Mouse (Mus musculus) B cell, adult 62 days (primary cell): Measurements from ENCODE around the gene Cpt2. TPM values are rescaled to one million over a fixed set of nuclear protein-coding genes. Genes with fewer than 3 reads are reported as not detected.

Experiments
- total RNA-seq: library from RNA; stranded (reverse); gene quantifications from 4 replicates; pipeline ENCODE4 v1.2.4, GENCODE M21; 2023

Gene Cpt2
- total RNA-seq: 8.4 to 12.3 TPM (median 9.5 TPM) in 4 replicates

GRCm38 (mm10) chr4:107923145-107923802 lies at the start of gene Cpt2:
Gene Cpt2 (minus strand): TSS chr4:107923610.

GRCm38 (mm10) chr4:107967966-107968682 lies 44.7 kb upstream of the Cpt2 start, which contains the start of gene Slc1a7:
Gene Slc1a7 (plus strand): TSS chr4:107968332.

GRCm38 (mm10) chr4:107889731-107890432 lies 33.5 kb downstream of the Cpt2 start, which contains the start of gene 0610037L13Rik:
Gene 0610037L13Rik (plus strand): TSS chr4:107889813.

GRCm38 (mm10) chr4:107879254-107880050 lies 44.0 kb downstream of the Cpt2 start, which contains the start of gene Magoh:
Gene Magoh (plus strand): TSS chr4:107879755.

Other genes with a start within 250 kb of the Cpt2 start
- not detected in 4 replicates for gene Dmrtb1, start 239.4 kb downstream of the Cpt2 start, total RNA-seq
- 1.0 to 3.7 TPM (median 1.2 TPM) in 4 replicates for gene Lrp8, start 121.3 kb downstream of the Cpt2 start, total RNA-seq
- 95.0 to 110 TPM (median 102 TPM) in 4 replicates for gene Magoh, start 43.9 kb downstream of the Cpt2 start, total RNA-seq
- 38.1 to 53.8 TPM (median 44.4 TPM) in 4 replicates for gene 0610037L13Rik, start 33.8 kb downstream of the Cpt2 start, total RNA-seq
- not detected in 4 replicates for gene Slc1a7, start 44.7 kb upstream of the Cpt2 start, total RNA-seq
- 0.30 to 1.2 TPM (median 0.31 TPM) in 3 of 4 replicates, not detected in the other for gene Podn, start 172.8 kb upstream of the Cpt2 start, total RNA-seq
- gene Scp2, start 221.4 kb upstream of the Cpt2 start, total RNA-seq: 82.7 to 104 TPM (median 90.8 TPM) in 4 replicates
- gene Echdc2, start 241.8 kb upstream of the Cpt2 start, total RNA-seq: not detected in 4 replicates